Mouse (Mus musculus) left cerebral cortex, adult 8-10 months (tissue): Measurements from ENCODE around the gene Pcx. TPM values are rescaled to one million over a fixed set of nuclear protein-coding genes. Genes with fewer than 3 reads are reported as not detected.

Experiments
- DNase-seq, 2 experiments: peaks; one replicate each; pipeline ENCODE4 v3.0.0; 2022; ENCODE audit warnings: low spot score in 2 of 2
- microRNA-seq, 2 experiments: library from miRNA; unstranded; fragments of <30 nt; microRNA quantifications; one replicate each; pipeline ENCODE4 v1.2.0; 2022
- total RNA-seq, 4 experiments: library from RNA; stranded (reverse); gene quantifications; 2 replicates each; pipeline ENCODE4 v1.2.4; 2022

Pcx gene
- total RNA-seq, 4 experiments from 2014 or later: 75.7 to 85.2 (median 81.3) TPM

GRCm38 (mm10) chr19:4616546-4616945 is 106.3 kb downstream of the Pcx start:
- no peak for DNase-seq

GRCm38 (mm10) chr19:4618183-4618582 is 107.9 kb downstream of the Pcx start:
- no peak for DNase-seq

- DNase-seq: no peak
These were observed 109.2 kb downstream of the Pcx start for GRCm38 (mm10) chr19:4619461-4619860.

- DNase-seq: no peak
These were observed 110.4 kb downstream of the Pcx start for GRCm38 (mm10) chr19:4620721-4621120.

GRCm38 (mm10) chr19:4622780-4623179 is 112.5 kb downstream of the Pcx start:
- no peak for DNase-seq

GRCm38 (mm10) chr19:4623419-4623818 is 113.1 kb downstream of the Pcx start:
- DNase-seq: no peak

GRCm38 (mm10) chr19:4624006-4624405 is 113.7 kb downstream of the Pcx start:
- no peak for DNase-seq

GRCm38 (mm10) chr19:4624406-4625178 is 114.3 kb downstream of the Pcx start:
- DNase-seq: no peak

GRCm38 (mm10) chr19:4625179-4625828 is 115.0 kb downstream of the Pcx start, which contains the start of gene Rce1:
TSS of gene Rce1 (minus strand) at chr19:4625641.
- DNase-seq: peak; percentile 78 to 85

- no peak for DNase-seq
These were observed 115.7 kb downstream of the Pcx start for GRCm38 (mm10) chr19:4625829-4626535.

GRCm38 (mm10) chr19:4628819-4629218 is 118.5 kb downstream of the Pcx start:
- DNase-seq: no peak

- DNase-seq: no peak
These were observed 125.7 kb downstream of the Pcx start for GRCm38 (mm10) chr19:4635986-4636385.

- DNase-seq: peak in 1 of 2 experiments; percentile 69
These were observed 134.0 kb downstream of the Pcx start for GRCm38 (mm10) chr19:4644271-4644670.

- DNase-seq: peak in 1 of 2 experiments; percentile 72
These were observed 136.7 kb downstream of the Pcx start for GRCm38 (mm10) chr19:4646917-4647492.

- DNase-seq: no peak
These were observed 147.9 kb downstream of the Pcx start for GRCm38 (mm10) chr19:4658156-4658555.

- no peak for DNase-seq
These were observed 156.5 kb downstream of the Pcx start for GRCm38 (mm10) chr19:4666815-4667214.

- no peak for DNase-seq
These were observed 160.5 kb downstream of the Pcx start for GRCm38 (mm10) chr19:4670776-4671175.

Small RNA genes within 50 kb of the gene (microRNA-seq; reads per million reads assigned to microRNA genes)
- 1.8 to 5.0 reads per million in 2 experiments for gene Mir6986

Other genes with a start within 250 kb of the Pcx start
- gene Ssh3, start 241.3 kb upstream of the Pcx start, total RNA-seq: 10 to 100 TPM; 40.6 to 55.7 (median 51.5) TPM
- gene Ankrd13d, start 227.3 kb upstream of the Pcx start, total RNA-seq: 10 to 100 TPM; 60.1 to 72.5 (median 69.0) TPM
- 100 to 1,000 TPM; 191 to 210 (median 203) TPM for gene Grk2, start 204.2 kb upstream of the Pcx start, total RNA-seq
- 10 to 100 TPM; 70.9 to 80.3 (median 75.2) TPM for gene Kdm2a, start 112.2 kb upstream of the Pcx start, total RNA-seq
- 1 to 10 TPM in 1 of 4 experiments, under 1 TPM in 3; 0.30 to 1.5 (median 0.47) TPM for gene Rhod, start 71.0 kb upstream of the Pcx start, total RNA-seq
- 10 to 100 TPM; 37.0 to 40.8 (median 38.8) TPM for gene Syt12, start 33.0 kb upstream of the Pcx start, total RNA-seq
- gene 2010003K11Rik, start 11.9 kb upstream of the Pcx start, total RNA-seq: not detected
- 10 to 100 TPM; 35.4 to 42.1 (median 39.5) TPM for gene Lrfn4, start 105.2 kb downstream of the Pcx start, total RNA-seq
- gene Rce1, start 115.2 kb downstream of the Pcx start, total RNA-seq: 10 to 100 TPM; 24.8 to 27.5 (median 25.1) TPM
- gene Gm960, start 188.2 kb downstream of the Pcx start, total RNA-seq: 1 to 10 TPM; 1.4 to 4.5 (median 2.2) TPM
- gene Sptbn2, start 200.7 kb downstream of the Pcx start, total RNA-seq: 100 to 1,000 TPM; 453 to 534 (median 492) TPM
- 10 to 100 TPM; 15.0 to 17.9 (median 16.4) TPM for gene Rbm4b, start 246.0 kb downstream of the Pcx start, total RNA-seq